Mouse (Mus musculus) lung, adult 2 months (tissue): ENCODE measurements around the gene Cpa4. TPM values are rescaled to one million over a fixed set of nuclear protein-coding genes. Genes with fewer than 3 reads are reported as not detected.

Experiments
- DNase-seq: peaks from one replicate; pipeline ENCODE4 v3.0.0; 2022
- H3K4me1 ChIP-seq: fragments of 200-500 bp; 2 replicates; pipeline ENCODE4 v1.6.1; 2011; ENCODE audit warnings: low read length; ENCODE audit not compliant: control insufficient read depth, insufficient read depth
- H3K4me3 ChIP-seq: fragments of 200-500 bp; replicated peaks from 2 replicates; pipeline ENCODE3; 2011; ENCODE audit warnings: low read depth, mild to moderate bottlenecking, control low read depth, low read length; ENCODE audit errors: extremely low read depth
- CTCF ChIP-seq: fragments of 200-500 bp; IDR thresholded peaks from 2 replicates; pipeline ENCODE4 v1.5.1; 2011; ENCODE audit warnings: mild to moderate bottlenecking, low read length, control low read depth; ENCODE audit not compliant: insufficient read depth
- POLR2A ChIP-seq: fragments of 200-500 bp; IDR thresholded peaks from 2 replicates; pipeline ENCODE4 v1.6.1; 2011; ENCODE audit warnings: low read depth, mild to moderate bottlenecking, control low read depth, low read length, borderline replicate concordance; ENCODE audit errors: extremely low read depth
- WGBS: fragments of 180-500 bp; shearing (Covaris S2); methylation state at CpG from one replicate; pipeline ENCODE4 v1.1.7; 2018; 5-methylcytosine and 5-hydroxymethylcytosine counted together
- polyA plus RNA-seq: library from polyadenylated mRNA; depleted of rRNA; stranded (reverse); fragments of >200 nt; gene quantifications from 2 replicates; pipeline ENCODE4 v1.2.3, GENCODE M21; 2012; rRNA removed

Cpa4 gene
- polyA plus RNA-seq, 1 experiment = 4.6 TPM

DNA sequence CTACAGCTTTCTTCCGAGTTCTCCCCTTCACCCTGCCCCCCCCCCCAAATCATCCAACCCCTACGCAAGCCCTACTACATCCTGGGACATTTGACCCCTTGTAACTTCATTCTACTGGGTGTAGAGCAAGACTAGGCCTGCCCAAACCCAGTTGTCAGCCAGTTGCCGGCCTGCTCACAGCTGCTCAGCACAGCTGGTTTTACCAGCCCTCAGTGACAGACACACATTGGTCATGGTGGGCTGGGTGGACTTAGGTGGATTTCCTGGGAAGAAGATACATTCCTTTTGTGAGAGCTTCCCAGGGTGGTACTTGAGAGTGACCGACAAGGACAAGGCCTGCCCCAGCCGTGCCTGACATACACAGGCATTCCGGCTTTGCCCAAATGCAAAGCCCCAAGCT lies 52.8 kb downstream of the Cpa4 start:
- H3K4me1 ChIP-seq = no peaks in the 10 kb centered on the region
- no peak for TF ChIP-seq POLR2A
- no peak for TF ChIP-seq CTCF
- H3K4me3 ChIP-seq = no peak overlapping the region
- DNase-seq = no peak
- WGBS = 87% methylated on average over 6 of the region's 6 CpGs

DNA sequence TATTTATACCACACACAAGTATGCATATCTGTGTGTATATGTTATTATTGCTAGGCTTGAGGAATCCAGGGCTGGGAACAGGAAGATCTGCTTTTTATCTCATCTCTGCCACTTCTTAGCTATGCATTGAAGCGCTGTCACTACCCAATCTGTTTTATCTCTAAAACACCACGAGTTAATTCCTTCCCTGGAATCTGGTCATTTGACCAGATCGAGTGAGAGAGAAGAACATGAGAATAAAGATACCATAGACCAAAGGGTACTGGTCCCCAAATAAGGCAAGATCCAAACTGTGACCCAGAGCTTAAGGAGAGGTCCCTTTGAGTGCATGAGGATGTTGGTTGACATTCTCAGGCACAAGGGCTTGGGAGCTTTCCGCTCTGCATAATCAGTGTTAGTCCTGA lies 53.8 kb downstream of the Cpa4 start:
- Histone ChIP-seq H3K4me1 (no peaks in the 10 kb centered on the region), H3K4me3 (no peak overlapping the region)
- no peak for DNase-seq
- no peak for TF ChIP-seq CTCF
- TF ChIP-seq POLR2A = no peak
- WGBS = 46% methylated on average over 4 of the region's 4 CpGs

DNA sequence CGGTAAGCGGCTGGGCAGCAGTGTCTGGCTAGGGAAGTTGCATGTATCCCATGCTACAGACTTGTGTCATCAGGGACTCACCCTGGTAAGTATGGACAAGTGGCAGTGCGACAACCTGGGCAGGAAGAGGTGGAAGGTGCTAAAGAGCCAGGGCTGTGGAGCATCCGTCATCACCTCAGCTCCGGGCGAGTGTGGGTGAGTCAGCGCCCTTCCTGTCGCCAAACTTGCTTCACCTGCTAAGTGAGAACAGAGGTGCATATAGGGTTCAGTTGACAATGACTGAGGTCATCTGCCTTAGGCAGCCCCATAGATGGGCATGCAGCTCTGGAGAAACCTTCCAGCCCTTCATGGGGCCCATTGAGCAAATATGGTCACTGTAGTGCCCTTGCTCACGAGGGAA lies 56.6 kb downstream of the Cpa4 start:
- no peak for DNase-seq
- WGBS = 81% methylated on average over 9 of the region's 9 CpGs
- Histone ChIP-seq H3K4me1 (no peaks in the 10 kb centered on the region), H3K4me3 (no peak overlapping the region)
- no peak for TF ChIP-seq CTCF
- no peak for TF ChIP-seq POLR2A

DNA sequence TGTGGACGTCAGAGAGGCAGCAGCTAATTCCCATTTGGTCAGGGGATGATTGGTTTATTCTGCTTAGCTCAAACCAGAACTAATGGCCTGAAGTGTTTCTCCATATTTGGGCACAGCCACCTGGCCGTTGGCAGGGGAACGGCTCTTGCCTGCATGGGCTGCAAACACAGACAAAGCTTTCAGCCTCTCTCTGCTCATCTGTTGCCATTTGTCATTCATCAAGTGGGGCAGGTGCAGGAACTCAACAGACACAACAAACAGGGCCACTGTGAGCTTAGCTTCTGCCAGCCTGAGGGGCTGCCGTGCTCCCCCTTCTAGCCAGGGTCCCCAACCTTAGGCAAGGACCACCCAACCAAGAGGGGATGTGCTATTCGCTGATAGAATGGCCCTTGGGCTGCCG lies 60.0 kb downstream of the Cpa4 start:
- no peak for DNase-seq
- TF ChIP-seq CTCF (no peak), POLR2A (no peak)
- 54% methylated on average over 6 of the region's 6 CpGs for WGBS
- H3K4me3 ChIP-seq = no peak overlapping the region
- no peaks in the 10 kb centered on the region for H3K4me1 ChIP-seq

DNA sequence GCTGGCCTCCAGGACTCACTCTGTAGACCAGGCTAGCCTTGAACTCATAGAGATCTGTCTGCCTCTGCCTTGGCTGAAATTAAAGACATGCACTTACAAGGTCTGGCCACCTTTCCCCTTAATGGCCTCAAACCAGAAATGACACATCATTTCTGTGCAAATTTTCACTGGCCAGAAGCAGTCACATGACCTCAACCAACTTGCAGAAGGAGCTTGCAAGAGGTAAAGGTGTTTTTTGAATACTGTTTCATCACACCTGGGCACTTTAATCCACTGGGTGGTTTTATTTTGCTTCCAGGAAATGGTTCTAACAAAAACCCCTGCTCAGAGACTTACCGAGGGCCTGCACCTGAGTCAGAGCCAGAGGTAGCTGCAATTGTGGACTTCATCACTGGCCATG lies 61.8 kb downstream of the Cpa4 start:
- WGBS = 79% methylated on average over 1 of the region's 1 CpGs
- Histone ChIP-seq H3K4me3 (no peak overlapping the region), H3K4me1 (no peaks in the 10 kb centered on the region)
- TF ChIP-seq CTCF (no peak), POLR2A (no peak)
- no peak for DNase-seq

DNA sequence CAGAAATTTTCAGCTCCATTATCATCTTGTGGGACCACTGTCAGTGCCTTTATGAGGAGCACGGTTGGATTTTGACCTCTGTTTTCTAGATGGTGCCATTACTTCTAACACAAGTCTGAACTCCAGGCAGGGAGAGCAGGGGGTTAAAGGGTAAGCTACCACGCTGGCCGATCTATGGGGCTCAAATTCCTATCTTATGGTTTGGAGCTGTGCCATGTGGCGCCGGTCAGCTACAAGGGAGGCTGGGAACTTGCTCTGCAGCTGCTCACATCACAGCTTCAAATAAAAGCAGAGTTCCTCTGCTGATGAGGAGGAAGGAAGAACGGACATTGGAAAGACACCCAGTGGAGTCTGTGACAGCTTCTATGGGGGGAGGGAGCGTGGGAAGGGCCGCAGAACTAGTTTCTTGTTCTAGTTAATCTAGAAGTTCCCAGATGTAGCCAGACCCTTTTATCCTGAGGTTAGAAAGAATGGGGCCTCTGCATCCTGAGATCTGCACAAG lies 67.2 kb downstream of the Cpa4 start:
- WGBS = 40% methylated on average over 8 of the region's 8 CpGs
- Histone ChIP-seq H3K4me3 (no peak overlapping the region), H3K4me1 (no peaks in the 10 kb centered on the region)
- no peak for DNase-seq
- TF ChIP-seq POLR2A (no peak), CTCF (no peak)

DNA sequence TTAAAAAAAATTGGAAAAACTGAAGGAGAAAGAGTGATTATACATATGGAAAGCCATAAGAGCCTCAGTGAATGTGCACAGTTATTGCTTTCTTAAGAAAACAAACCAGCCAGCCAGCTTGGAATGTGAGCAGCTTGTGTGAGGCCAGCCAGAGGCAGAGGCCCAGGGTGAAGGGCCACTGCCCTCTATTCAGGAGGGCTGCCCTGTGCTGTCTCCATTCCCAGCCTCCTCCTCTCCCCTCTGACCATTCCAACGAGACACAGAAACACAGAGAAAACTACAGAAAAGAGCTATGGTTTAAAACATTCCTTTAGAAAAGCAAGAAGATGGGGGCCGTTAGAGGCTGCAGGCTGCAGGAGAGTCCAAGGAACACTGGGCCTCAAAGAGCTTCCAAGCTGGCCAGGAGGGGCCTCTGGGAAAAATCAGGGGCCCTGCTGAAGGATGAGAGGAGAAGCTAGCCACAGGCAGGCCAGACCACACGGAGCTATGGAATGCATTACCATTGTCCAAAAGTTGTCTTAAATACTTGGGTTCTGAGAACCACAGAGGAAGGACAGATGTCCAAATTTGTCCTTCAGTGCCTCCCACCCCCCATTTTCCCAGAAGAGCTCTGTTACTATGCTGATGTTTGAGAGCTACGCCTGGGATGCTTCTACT lies 68.1 kb downstream of the Cpa4 start:
- Histone ChIP-seq H3K4me1 (no peaks in the 10 kb centered on the region), H3K4me3 (no peak overlapping the region)
- 64% methylated on average over 4 of the region's 4 CpGs for WGBS
- DNase-seq = no peak
- TF ChIP-seq CTCF (no peak), POLR2A (no peak)

DNA sequence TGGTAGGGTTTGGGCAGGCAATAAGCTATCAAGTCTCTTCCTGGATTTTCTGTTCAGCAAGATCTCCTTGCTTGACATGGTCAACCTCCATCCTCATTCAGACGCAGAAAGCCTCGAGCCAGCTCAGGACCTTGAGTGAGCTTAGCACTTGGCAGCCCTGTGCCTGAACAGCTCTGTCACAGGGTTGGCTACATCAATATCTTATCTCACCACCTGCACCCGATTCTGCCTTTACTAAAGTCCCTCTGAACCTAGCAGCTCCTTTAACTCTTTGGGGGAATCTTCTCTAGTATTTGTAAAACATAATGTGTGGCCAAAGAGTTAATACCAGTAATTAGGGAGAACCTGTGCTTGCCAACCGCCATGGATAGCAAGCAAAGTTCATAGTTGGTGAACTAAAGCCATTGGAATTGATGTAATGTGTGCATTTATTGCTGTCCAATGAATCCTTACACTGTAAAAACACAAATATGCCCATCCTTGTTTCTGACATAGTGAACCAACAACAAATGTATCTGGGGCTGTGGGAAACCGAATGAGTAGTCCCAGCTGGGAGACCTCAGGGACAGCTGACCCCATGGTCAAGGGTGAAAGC lies 70.6 kb downstream of the Cpa4 start, which contains the start of gene Cpa1:
Gene Cpa1, plus strand, starts transcription at position 545 of the 595 bp plus-strand sequence.
- DNase-seq = no peak
- no peak within 1 kb of the TSS for H3K4me3 ChIP-seq
- H3K4me1 ChIP-seq = peaks cover 2% of the 10 kb centered on the region
- 87% methylated on average over 5 of the region's 5 CpGs for WGBS
- no peak for TF ChIP-seq POLR2A
- TF ChIP-seq CTCF = no peak

Other genes starting within 250 kb of the Cpa4 start
- gene Zc3hc1, start 177.3 kb upstream of the Cpa4 start, polyA plus RNA-seq = 13.8 TPM in 2 replicates
- gene Klhdc10, start 166.5 kb upstream of the Cpa4 start, polyA plus RNA-seq = 13.9 and 17.8 TPM in 2 replicates
- 31.4 and 40.3 TPM in 2 replicates for gene Tmem209, start 58.6 kb upstream of the Cpa4 start, polyA plus RNA-seq
- not detected in 2 replicates for gene Ssmem1, start 58.5 kb upstream of the Cpa4 start, polyA plus RNA-seq
- 0.13 and 0.28 TPM in 2 replicates for gene Cpa2, start 26.8 kb upstream of the Cpa4 start, polyA plus RNA-seq
- not detected in 2 replicates for gene Cpa5, start 42.6 kb downstream of the Cpa4 start, polyA plus RNA-seq
- gene Cpa1, start 70.8 kb downstream of the Cpa4 start, polyA plus RNA-seq = 0.39 and 4.3 TPM in 2 replicates
- gene Cep41, start 125.4 kb downstream of the Cpa4 start, polyA plus RNA-seq = 3.7 and 4.6 TPM in 2 replicates
- gene Mest, start 155.2 kb downstream of the Cpa4 start, polyA plus RNA-seq = 108 and 160 TPM in 2 replicates